In the genomic region with DNA sequence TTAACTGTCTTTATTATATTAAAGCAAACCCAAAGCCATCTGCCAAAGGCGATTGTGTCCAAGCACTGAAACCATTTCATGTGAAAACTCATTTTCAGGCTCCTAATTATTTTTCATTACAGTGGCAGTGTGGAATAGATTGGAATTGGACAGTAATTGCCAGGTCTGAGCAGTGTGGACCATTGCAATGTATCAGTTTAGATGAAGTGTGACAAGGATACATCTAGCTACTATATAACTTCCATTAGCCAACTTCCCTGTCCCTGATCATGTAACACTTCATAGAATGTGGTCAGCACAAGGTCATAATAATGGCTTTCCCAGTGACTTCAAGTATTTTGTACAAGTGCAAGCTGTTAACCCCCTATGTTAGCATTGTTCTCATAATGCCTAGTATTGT, we compare ENCODE assay signal across 25 mouse cellular contexts.
DNase-seq lines count a peak whose midpoint lies in the region; ATAC-seq and TF ChIP-seq lines count a peak whose summit lies in the region.
"Had no signal": no experiment of that assay in that cellular context is flagged by ENCODE, and none has a peak within 500 bp of the region (broad histone marks: within the 10 kb centered on the region; RNA-seq: fewer than 3 reads in every experiment).

No protein-coding gene starts in this region.

- ATAC-seq in hindbrain, embryonic 15.5 days (ENCODE audit: low FRiP score, low read depth), result 0 out of 2 replicates have a peak, but pooled peaks have one; percentile 27
- ATAC-seq in lung, embryonic 15.5 days (ENCODE audit: borderline replicate concordance, extremely low read depth, low FRiP score, low TSS enrichment), result peak; percentile 69; the same call in 1 of the 2 replicates
- ATAC-seq: activated CD4-positive, CD25-positive, alpha-beta regulatory T cell, adult 4 months; CD4-positive, CD25-positive, alpha-beta regulatory T cell, adult 4 months; forebrain, embryonic 15.5 days; inflammation-experienced regulatory T-cells, adult 6 months; intestine, embryonic 16.5 days had no signal

- no peak for DNase-seq in hindbrain, embryonic 10.5 days (ENCODE audit: low spot score)
- DNase-seq in lung, adult 2 months, result no peak
- peak; percentile 70 for DNase-seq in Muller cell, postnatal 12 days (ENCODE audit: inconsistent ontology term)
- DNase-seq in retina, embryonic 14.5 days (ENCODE audit: low spot score), result peak; percentile 52
- no peak for DNase-seq in heart, adult 18-20 months
- DNase-seq: adrenal gland, postnatal 10 days; adrenal gland, postnatal 36 days; cerebellum, adult 18-20 months; cerebellum, adult 9-10 months; cerebellum, postnatal 14 days; gastrocnemius, postnatal 25 days; heart, adult 2 months; heart, postnatal 14 days; heart, postnatal 4 days had no signal

- WGBS in hindbrain, embryonic 15.5 days, result 80% methylated on average over 1 of the region's 1 CpGs
- WGBS in hindbrain, embryonic 10.5 days, result 87% methylated on average over 1 of the region's 1 CpGs
- WGBS in lung, embryonic 15.5 days, result 41% methylated on average over 1 of the region's 1 CpGs
- WGBS in lung, adult 2 months, result 59% methylated on average over 1 of the region's 1 CpGs

- H3K4me2 ChIP-seq in hindbrain, embryonic 15.5 days, result no peak overlapping the region
- H3K4me2 ChIP-seq in lung, embryonic 15.5 days, result no peak overlapping the region
- H3K4me2 ChIP-seq: forebrain, embryonic 15.5 days; heart, embryonic 13.5 days; hindbrain, embryonic 14.5 days had no signal

- no peaks in the 10 kb centered on the region for H3K4me1 ChIP-seq in hindbrain, embryonic 15.5 days (replicated peaks)
- no peaks in the 10 kb centered on the region for H3K4me1 ChIP-seq in hindbrain, embryonic 10.5 days (replicated peaks)
- no peaks in the 10 kb centered on the region for H3K4me1 ChIP-seq in lung, embryonic 15.5 days
- no peaks in the 10 kb centered on the region for H3K4me1 ChIP-seq in lung, adult 2 months (ENCODE audit: control insufficient read depth, insufficient read depth, low read length)
- H3K4me1 ChIP-seq: forebrain, embryonic 10.5 days; forebrain, embryonic 15.5 days; heart, embryonic 10.5 days; heart, embryonic 13.5 days had no signal

- no peaks in the 10 kb centered on the region for H3K9me3 ChIP-seq in hindbrain, embryonic 15.5 days
- H3K9me3 ChIP-seq in hindbrain, embryonic 10.5 days, result no peaks in the 10 kb centered on the region
- H3K9me3 ChIP-seq in lung, embryonic 15.5 days, result no peaks in the 10 kb centered on the region
- H3K9me3 ChIP-seq: forebrain, embryonic 10.5 days; forebrain, embryonic 15.5 days; heart, embryonic 10.5 days; heart, embryonic 13.5 days had no signal

- H3K27me3 ChIP-seq in hindbrain, embryonic 15.5 days, result no peaks in the 10 kb centered on the region
- no peaks in the 10 kb centered on the region for H3K27me3 ChIP-seq in hindbrain, embryonic 10.5 days (ENCODE audit: insufficient read depth, poor library complexity, severe bottlenecking)
- H3K27me3 ChIP-seq in lung, embryonic 15.5 days, result no peaks in the 10 kb centered on the region
- H3K27me3 ChIP-seq: forebrain, embryonic 15.5 days; heart, embryonic 13.5 days had no signal

- TF ChIP-seq POLR2A in lung, adult 2 months (IDR thresholded peaks at IDR 0.05; ENCODE audit: borderline replicate concordance, extremely low read depth, low read depth, low read length), result no peak

- no peak overlapping the region for H3K4me3 ChIP-seq in hindbrain, embryonic 15.5 days
- H3K4me3 ChIP-seq in hindbrain, embryonic 10.5 days, result no peak overlapping the region
- no peak overlapping the region for H3K4me3 ChIP-seq in lung, embryonic 15.5 days
- H3K4me3 ChIP-seq in lung, adult 2 months (replicated peaks; ENCODE audit: extremely low read depth, low read depth, low read length), result no peak overlapping the region
- H3K4me3 ChIP-seq: forebrain, embryonic 10.5 days; forebrain, embryonic 15.5 days; heart, adult 2 months; heart, embryonic 10.5 days; heart, embryonic 13.5 days had no signal

- H3K27ac ChIP-seq in hindbrain, embryonic 15.5 days (replicated peaks), result no peak overlapping the region
- H3K27ac ChIP-seq in hindbrain, embryonic 10.5 days, result no peak overlapping the region
- no peak overlapping the region for H3K27ac ChIP-seq in lung, embryonic 15.5 days
- H3K27ac ChIP-seq: forebrain, embryonic 10.5 days; forebrain, embryonic 15.5 days; heart, adult 2 months; heart, embryonic 10.5 days; heart, embryonic 13.5 days; hindbrain, embryonic 14.5 days had no signal

- H3K9ac ChIP-seq in hindbrain, embryonic 15.5 days, result no peak overlapping the region
- no peak overlapping the region for H3K9ac ChIP-seq in lung, embryonic 15.5 days
- H3K9ac ChIP-seq: forebrain, embryonic 15.5 days; heart, embryonic 13.5 days; hindbrain, embryonic 14.5 days had no signal

- no peaks in the 10 kb centered on the region for H3K36me3 ChIP-seq in hindbrain, embryonic 15.5 days
- H3K36me3 ChIP-seq in hindbrain, embryonic 10.5 days, result no peaks in the 10 kb centered on the region
- H3K36me3 ChIP-seq in lung, embryonic 15.5 days, result no peaks in the 10 kb centered on the region
- H3K36me3 ChIP-seq: forebrain, embryonic 10.5 days; forebrain, embryonic 15.5 days; heart, embryonic 10.5 days; heart, embryonic 13.5 days had no signal

- TF ChIP-seq CTCF in lung, adult 2 months (IDR thresholded peaks at IDR 0.05; ENCODE audit: insufficient read depth, low read length), result no peak

Comparison
In these comparisons a context has a peak if more than half of its experiments do, and no peak if none do; other contexts are left out.
1. DNase-seq: peak in Muller cell, postnatal 12 days (single experiment) and retina, embryonic 14.5 days (single experiment); none in hindbrain, embryonic 10.5 days (single experiment), lung, adult 2 months (single experiment) and heart, adult 18-20 months (0 of 2).